Mouse (Mus musculus): ENCODE data around the gene Gm3238. TPM values are rescaled to one million over a fixed set of nuclear protein-coding genes. Genes with fewer than 3 reads are reported as not detected.
A peak's percentile ranks its signal among the peaks of the same experiment; 100 is the strongest.
"Not testable (repeated sequence)": the region's sequence is repeated elsewhere in the genome, so short reads cannot be mapped to it uniquely, and the experiment has no call there.

The Gm3238 gene
- polyA plus RNA-seq (2012; rRNA removed): not detected in 2 replicates

GRCm38 (mm10) chr10:77771225-77771624, at the start of gene Gm3238:
Gene Gm3238 (minus strand): TSS chr10:77771325.
- not testable (repeated sequence) for H3K27ac ChIP-seq (ENCODE audit: insufficient read depth, low read depth, low read length); H3K27me3 ChIP-seq (ENCODE audit: control insufficient read depth, insufficient read depth, low read length); H3K4me1 ChIP-seq (ENCODE audit: control insufficient read depth, insufficient read depth, insufficient read length, low read length); H3K4me3 ChIP-seq (ENCODE audit: low read depth, low read length); H3K36me3 ChIP-seq (ENCODE audit: control insufficient read depth, insufficient read depth, low read length)
- no CpG with 5 or more reads among the region's 1 CpGs for WGBS

GRCm38 (mm10) chr10:77819203-77819602, 48.1 kb upstream of the Gm3238 start:
- TF ChIP-seq POLR2A (IDR thresholded peaks at IDR 0.05; ENCODE audit: low read depth, low read length): no peak
- TF ChIP-seq CTCF (IDR thresholded peaks at IDR 0.05; ENCODE audit: extremely low read depth, insufficient read length, insufficient replicate concordance, low read depth, low read length): no peak
- Histone ChIP-seq H3K27ac (ENCODE audit: insufficient read depth, low read depth, low read length) (no peak overlapping the region), H3K27me3 (ENCODE audit: control insufficient read depth, insufficient read depth, low read length) (no peaks in the 10 kb centered on the region), H3K4me3 (ENCODE audit: low read depth, low read length) (no peak overlapping the region), H3K36me3 (ENCODE audit: control insufficient read depth, insufficient read depth, low read length) (no peaks in the 10 kb centered on the region), H3K4me1 (ENCODE audit: control insufficient read depth, insufficient read depth, insufficient read length, low read length) (no peaks in the 10 kb centered on the region)
- WGBS: 60% methylated on average over 4 of the region's 4 CpGs

- H3K4me3 ChIP-seq (ENCODE audit: low read depth, low read length): no peak overlapping the region
- no peaks in the 10 kb centered on the region for H3K4me1 ChIP-seq (ENCODE audit: control insufficient read depth, insufficient read depth, insufficient read length, low read length)
- WGBS: over 99% methylated on average over 4 of the region's 4 CpGs
- no peaks in the 10 kb centered on the region for H3K27me3 ChIP-seq (ENCODE audit: control insufficient read depth, insufficient read depth, low read length)
- H3K36me3 ChIP-seq (ENCODE audit: control insufficient read depth, insufficient read depth, low read length): no peaks in the 10 kb centered on the region
- TF ChIP-seq POLR2A (IDR thresholded peaks at IDR 0.05; ENCODE audit: low read depth, low read length) (no peak), CTCF (IDR thresholded peaks at IDR 0.05; ENCODE audit: extremely low read depth, insufficient read length, insufficient replicate concordance, low read depth, low read length) (no peak)
- H3K27ac ChIP-seq (ENCODE audit: insufficient read depth, low read depth, low read length): no peak overlapping the region
Measured at GRCm38 (mm10) chr10:77818523-77818922, 47.4 kb upstream of the Gm3238 start.

GRCm38 (mm10) chr10:77815514-77815913, 44.4 kb upstream of the Gm3238 start:
- H3K36me3 ChIP-seq (ENCODE audit: control insufficient read depth, insufficient read depth, low read length): no peaks in the 10 kb centered on the region
- H3K4me3 ChIP-seq (ENCODE audit: low read depth, low read length): no peak overlapping the region
- H3K4me1 ChIP-seq (ENCODE audit: control insufficient read depth, insufficient read depth, insufficient read length, low read length): no peaks in the 10 kb centered on the region
- TF ChIP-seq CTCF (IDR thresholded peaks at IDR 0.05; ENCODE audit: extremely low read depth, insufficient read length, insufficient replicate concordance, low read depth, low read length) (peak; percentile 66; the same call in 1 of the 2 replicates), POLR2A (IDR thresholded peaks at IDR 0.05; ENCODE audit: low read depth, low read length) (no peak)
- WGBS: 21% methylated on average over 5 of the region's 5 CpGs
- no peaks in the 10 kb centered on the region for H3K27me3 ChIP-seq (ENCODE audit: control insufficient read depth, insufficient read depth, low read length)
- no peak overlapping the region for H3K27ac ChIP-seq (ENCODE audit: insufficient read depth, low read depth, low read length)

- no peak within 1 kb of the TSS for H3K4me3 ChIP-seq (ENCODE audit: low read depth, low read length)
- TF ChIP-seq POLR2A (IDR thresholded peaks at IDR 0.05; ENCODE audit: low read depth, low read length) (no peak), CTCF (IDR thresholded peaks at IDR 0.05; ENCODE audit: extremely low read depth, insufficient read length, insufficient replicate concordance, low read depth, low read length) (no peak)
- no peak within 1 kb of the TSS for H3K27ac ChIP-seq (ENCODE audit: insufficient read depth, low read depth, low read length)
- H3K36me3 ChIP-seq (ENCODE audit: control insufficient read depth, insufficient read depth, low read length): no peaks in the 10 kb centered on the region
- H3K27me3 ChIP-seq (ENCODE audit: control insufficient read depth, insufficient read depth, low read length): no peaks in the 10 kb centered on the region
- WGBS: 41% methylated on average over 4 of the region's 4 CpGs
- H3K4me1 ChIP-seq (ENCODE audit: control insufficient read depth, insufficient read depth, insufficient read length, low read length): no peaks in the 10 kb centered on the region
Measured at GRCm38 (mm10) chr10:77814382-77814781, 43.3 kb upstream of the Gm3238 start, which contains the start of gene Gm2696. Gene Gm2696 (plus strand): TSS chr10:77814682.

GRCm38 (mm10) chr10:77811743-77812142, 40.6 kb upstream of the Gm3238 start, which contains the start of gene Gm9507:
Gene Gm9507 (minus strand): TSS chr10:77811843.
- H3K4me1 ChIP-seq (ENCODE audit: control insufficient read depth, insufficient read depth, insufficient read length, low read length): no peaks in the 10 kb centered on the region
- H3K27ac ChIP-seq (ENCODE audit: insufficient read depth, low read depth, low read length): no peak within 1 kb of the TSS
- no peak within 1 kb of the TSS for H3K4me3 ChIP-seq (ENCODE audit: low read depth, low read length)
- no peaks in the 10 kb centered on the region for H3K36me3 ChIP-seq (ENCODE audit: control insufficient read depth, insufficient read depth, low read length)
- TF ChIP-seq CTCF (IDR thresholded peaks at IDR 0.05; ENCODE audit: extremely low read depth, insufficient read length, insufficient replicate concordance, low read depth, low read length) (no peak), POLR2A (IDR thresholded peaks at IDR 0.05; ENCODE audit: low read depth, low read length) (no peak)
- no peaks in the 10 kb centered on the region for H3K27me3 ChIP-seq (ENCODE audit: control insufficient read depth, insufficient read depth, low read length)
- WGBS: 55% methylated on average over 5 of the region's 5 CpGs

- 22% methylated on average over 3 of the region's 3 CpGs for WGBS
- Histone ChIP-seq H3K27ac (ENCODE audit: insufficient read depth, low read depth, low read length) (no peak overlapping the region), H3K36me3 (ENCODE audit: control insufficient read depth, insufficient read depth, low read length) (no peaks in the 10 kb centered on the region), H3K27me3 (ENCODE audit: control insufficient read depth, insufficient read depth, low read length) (no peaks in the 10 kb centered on the region), H3K4me3 (ENCODE audit: low read depth, low read length) (no peak overlapping the region), H3K4me1 (ENCODE audit: control insufficient read depth, insufficient read depth, insufficient read length, low read length) (0 out of 2 replicates have a peak, but pooled peaks cover under 1% of the 10 kb centered on the region)
- TF ChIP-seq CTCF (IDR thresholded peaks at IDR 0.05; ENCODE audit: extremely low read depth, insufficient read length, insufficient replicate concordance, low read depth, low read length): no peak
- no peak for TF ChIP-seq POLR2A (IDR thresholded peaks at IDR 0.05; ENCODE audit: low read depth, low read length)
Measured at GRCm38 (mm10) chr10:77804095-77804494, 33.0 kb upstream of the Gm3238 start.

Measured in small intestine, adult 2 months (tissue).